Mouse (Mus musculus) myocyte (in vitro differentiated cells): ENCODE data around the gene Btbd11. TPM values are rescaled to one million over a fixed set of nuclear protein-coding genes. Genes with fewer than 3 reads are reported as not detected.

Source experiments
- H3K27me3 ChIP-seq: one replicate; pipeline ENCODE4 v1.6.1; 2011; ENCODE audit not compliant: control insufficient read depth, insufficient read depth, insufficient read length
- H3K36me3 ChIP-seq: one replicate; pipeline ENCODE4 v1.6.1; 2011; ENCODE audit not compliant: control insufficient read depth, insufficient read depth
- H3K4me2 ChIP-seq: one replicate; pipeline ENCODE4 v1.6.1; 2011; ENCODE audit warnings: low read depth, control low read depth
- H3K4me3 ChIP-seq: one replicate; pipeline ENCODE4 v1.5.1; 2011; ENCODE audit warnings: mild to moderate bottlenecking, control low read depth, moderate library complexity
- H3K79me2 ChIP-seq: one replicate; pipeline ENCODE4 v1.6.1; 2011; ENCODE audit not compliant: control insufficient read depth, insufficient read depth
- H3ac ChIP-seq: one replicate; pipeline ENCODE4 v1.6.1; 2011; ENCODE audit not compliant: control insufficient read depth, insufficient read length
- CEBPB ChIP-seq: IDR thresholded peaks from 2 replicates; pipeline ENCODE4 v1.6.1; 2011; ENCODE audit warnings: mild to moderate bottlenecking, moderate library complexity; ENCODE audit not compliant: poor library complexity, insufficient read depth, severe bottlenecking
- E2F4 ChIP-seq: IDR thresholded peaks from one replicate; pipeline ENCODE4 v1.6.1; 2011; ENCODE audit warnings: mild to moderate bottlenecking, control low read depth, moderate library complexity; ENCODE audit not compliant: insufficient read depth
- MAX ChIP-seq: IDR thresholded peaks from one replicate; pipeline ENCODE4 v1.6.1; 2011; ENCODE audit warnings: low read depth, mild to moderate bottlenecking, control low read depth
- MYOD1 ChIP-seq, 3 experiments: IDR thresholded peaks; one replicate each; pipeline ENCODE4 v1.6.1; 2011; ENCODE audit warnings: control low read depth in 2 of 3, low read depth in 2 of 3, mild to moderate bottlenecking in 2 of 3, moderate library complexity in 1 of 3; ENCODE audit not compliant: insufficient read length in 2 of 3, control insufficient read depth in 1 of 3
- MYOG ChIP-seq, 3 experiments: IDR thresholded peaks; one replicate each; pipeline ENCODE4 v1.6.1; 2011; ENCODE audit warnings: control low read depth in 2 of 3, low read depth in 2 of 3, mild to moderate bottlenecking in 2 of 3; ENCODE audit not compliant: insufficient read length in 2 of 3, control insufficient read depth in 1 of 3, insufficient read depth in 1 of 3
- POLR2A ChIP-seq: IDR thresholded peaks from one replicate; pipeline ENCODE4 v1.6.1; 2011; ENCODE audit warnings: low read depth, mild to moderate bottlenecking, control low read depth, moderate library complexity; ENCODE audit not compliant: insufficient read length
- POLR2AphosphoS2 ChIP-seq: IDR thresholded peaks from one replicate; pipeline ENCODE4 v1.6.1; 2011; ENCODE audit warnings: low read depth, control low read depth; ENCODE audit not compliant: insufficient read length
- REST ChIP-seq: IDR thresholded peaks from one replicate; pipeline ENCODE4 v1.6.1; 2011; ENCODE audit warnings: mild to moderate bottlenecking, control low read depth, moderate library complexity; ENCODE audit not compliant: insufficient read depth, insufficient read length
- SRF ChIP-seq: IDR thresholded peaks from one replicate; pipeline ENCODE4 v1.6.1; 2011; ENCODE audit warnings: low read depth; ENCODE audit not compliant: control insufficient read depth, insufficient read length
- TCF12 ChIP-seq: IDR thresholded peaks from one replicate; pipeline ENCODE4 v1.6.1; 2011; ENCODE audit warnings: mild to moderate bottlenecking, control low read depth; ENCODE audit not compliant: poor library complexity, insufficient read depth, severe bottlenecking
- TCF3 ChIP-seq: IDR thresholded peaks from one replicate; pipeline ENCODE4 v1.6.1; 2011; ENCODE audit warnings: low read depth, control low read depth; ENCODE audit not compliant: insufficient read length
- USF1 ChIP-seq: IDR thresholded peaks from one replicate; pipeline ENCODE4 v1.6.1; 2011; ENCODE audit warnings: low read depth, mild to moderate bottlenecking, control low read depth, moderate library complexity
- polyA plus RNA-seq: library from polyadenylated mRNA; unstranded; fragments of >200 nt; fragmentation: generic; extraction: Trizol; gene quantifications from one replicate; pipeline ENCODE4 v1.2.1, GENCODE M21; 2012; ENCODE audit warnings: missing spikeins

Btbd11 gene
- polyA plus RNA-seq, 1 experiment, result 6.8 TPM

GRCm38 (mm10) chr10:85533192-85533710 lies 146.6 kb downstream of the Btbd11 start:
- Histone ChIP-seq H3K79me2 (no peaks in the 10 kb centered on the region), H3K36me3 (no peaks in the 10 kb centered on the region), H3ac (no peak overlapping the region), H3K4me2 (no peak overlapping the region), H3K27me3 (no peaks in the 10 kb centered on the region), H3K4me3 (no peak overlapping the region)
- TF ChIP-seq POLR2AphosphoS2, result no peak

- Histone ChIP-seq H3K4me3 (no peak overlapping the region), H3K36me3 (no peaks in the 10 kb centered on the region), H3ac (no peak overlapping the region), H3K27me3 (no peaks in the 10 kb centered on the region), H3K4me2 (no peak overlapping the region), H3K79me2 (no peaks in the 10 kb centered on the region)
- TF ChIP-seq TCF12 (no peak), REST (no peak), USF1 (no peak), MYOD1 (IDR thresholded peaks at IDR 0.05; ENCODE audit: control insufficient read depth in 1 of 3, insufficient read length in 2 of 3, low read depth in 2 of 3) (no peak), E2F4 (no peak), POLR2AphosphoS2 (no peak), MYOG (IDR thresholded peaks at IDR 0.05; ENCODE audit: control insufficient read depth in 1 of 3, insufficient read depth in 1 of 3, insufficient read length in 2 of 3, low read depth in 2 of 3) (no peak), CEBPB (no peak), MAX (no peak), SRF (no peak), POLR2A (no peak), TCF3 (no peak)
Observed at GRCm38 (mm10) chr10:85538051-85538753, 151.6 kb downstream of the Btbd11 start.

GRCm38 (mm10) chr10:85539510-85540120 lies 153.0 kb downstream of the Btbd11 start:
- Histone ChIP-seq H3K4me3 (no peak overlapping the region), H3K27me3 (no peaks in the 10 kb centered on the region), H3ac (no peak overlapping the region), H3K79me2 (no peaks in the 10 kb centered on the region), H3K36me3 (no peaks in the 10 kb centered on the region), H3K4me2 (no peak overlapping the region)
- TF ChIP-seq TCF12 (peak; percentile 10), MYOD1 (IDR thresholded peaks at IDR 0.05; ENCODE audit: control insufficient read depth in 1 of 3, insufficient read length in 2 of 3, low read depth in 2 of 3) (peak in 2 of 3 experiments; percentile 72 to 73), MYOG (IDR thresholded peaks at IDR 0.05; ENCODE audit: control insufficient read depth in 1 of 3, insufficient read depth in 1 of 3, insufficient read length in 2 of 3, low read depth in 2 of 3) (peak in 2 of 3 experiments; percentile 38 to 68), MAX (no peak)

- H3ac ChIP-seq, result no peak overlapping the region
- no peaks in the 10 kb centered on the region for H3K27me3 ChIP-seq
- H3K4me3 ChIP-seq, result no peak overlapping the region
- H3K36me3 ChIP-seq, result no peaks in the 10 kb centered on the region
- no peak overlapping the region for H3K4me2 ChIP-seq
- TF ChIP-seq MAX (no peak), POLR2AphosphoS2 (no peak), CEBPB (no peak), POLR2A (no peak), MYOG (IDR thresholded peaks at IDR 0.05; ENCODE audit: control insufficient read depth in 1 of 3, insufficient read depth in 1 of 3, insufficient read length in 2 of 3, low read depth in 2 of 3) (no peak), USF1 (no peak), REST (no peak), SRF (no peak), MYOD1 (IDR thresholded peaks at IDR 0.05; ENCODE audit: control insufficient read depth in 1 of 3, insufficient read length in 2 of 3, low read depth in 2 of 3) (no peak), TCF3 (no peak), TCF12 (no peak), E2F4 (no peak)
- no peaks in the 10 kb centered on the region for H3K79me2 ChIP-seq
Observed at GRCm38 (mm10) chr10:85540311-85541093, 153.9 kb downstream of the Btbd11 start.

- H3K4me3 ChIP-seq, result no peak overlapping the region
- H3K4me2 ChIP-seq, result no peak overlapping the region
- H3ac ChIP-seq, result no peak overlapping the region
- H3K36me3 ChIP-seq, result no peaks in the 10 kb centered on the region
- no peaks in the 10 kb centered on the region for H3K79me2 ChIP-seq
- no peak for TF ChIP-seq TCF12
- TF ChIP-seq SRF, result no peak
- no peak for TF ChIP-seq POLR2AphosphoS2
- no peak for TF ChIP-seq REST
- no peak for TF ChIP-seq MAX
- TF ChIP-seq TCF3, result no peak
- no peak for TF ChIP-seq E2F4
- TF ChIP-seq USF1, result no peak
- no peak for TF ChIP-seq CEBPB
- no peaks in the 10 kb centered on the region for H3K27me3 ChIP-seq
Observed at GRCm38 (mm10) chr10:85541481-85541880, 154.9 kb downstream of the Btbd11 start.
